Mouse (Mus musculus) olfactory bulb, adult 2 months (tissue): ENCODE measurements at regions not wholly inside any gene's neighbourhood (a gene's known extent, or its start where the extent isn't known, plus 50 kb on each side); places are given as distances from the start of the nearest gene placed in this dataset.

Experiments
- CTCF ChIP-seq: fragments of 200-500 bp; IDR thresholded peaks from 2 replicates; pipeline ENCODE4 v1.5.1; 2012; ENCODE audit warnings: low read depth, mild to moderate bottlenecking, low read length, moderate library complexity; ENCODE audit not compliant: insufficient read depth
- POLR2A ChIP-seq: fragments of 200-500 bp; IDR thresholded peaks from 2 replicates; pipeline ENCODE4 v1.6.1; 2012; ENCODE audit warnings: mild to moderate bottlenecking, low read depth, low read length, moderate library complexity; ENCODE audit not compliant: insufficient read depth

- TF ChIP-seq CTCF (no peak), POLR2A (no peak)
Measured at GRCm38 (mm10) chr14:18416319-18416718, 84.7 kb upstream of the Ube2e1 start.
